Mouse (Mus musculus) kidney, adult 2 months (tissue): ENCODE results near the gene Map4k3.

ENCODE experiments used
- CTCF ChIP-seq: fragments of 200-500 bp; conservative IDR thresholded peaks from 2 replicates; pipeline ENCODE4 v1.5.1; 2011; ENCODE audit warnings: low read depth, mild to moderate bottlenecking, control low read depth, low read length, moderate library complexity, mixed read lengths; ENCODE audit not compliant: insufficient read depth, insufficient read length
- POLR2A ChIP-seq: fragments of 200-500 bp; IDR thresholded peaks from one replicate; pipeline ENCODE4 v1.6.1; 2011; ENCODE audit warnings: low read depth, low read length, control low read depth

DNA sequence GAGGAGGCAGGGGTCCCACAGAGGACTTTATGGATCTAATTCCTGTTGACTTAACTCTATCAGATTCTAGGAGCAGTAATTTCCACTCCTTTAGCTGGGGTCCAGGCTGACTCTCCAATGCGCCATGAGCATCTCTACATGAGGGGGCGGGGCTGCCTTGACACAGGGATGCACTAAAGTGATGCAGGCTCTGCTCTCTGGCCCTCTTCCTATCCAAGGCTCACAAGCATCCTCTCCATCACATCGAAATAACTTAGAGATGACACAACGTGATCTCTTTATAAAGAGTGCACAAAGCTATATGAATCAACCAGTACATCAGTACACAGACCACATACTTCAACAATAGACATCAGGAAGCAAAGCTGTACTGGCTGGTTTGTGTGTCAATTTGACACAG is 156.8 kb downstream of the Map4k3 start:
- no peak for TF ChIP-seq CTCF
- no peak for TF ChIP-seq POLR2A
